ENCODE assay signal across 24 mouse cellular contexts in genomic region chr16:17041417-17041816, GRCm38 (mm10).
"Had no signal": no experiment of that assay in that cellular context is flagged by ENCODE, and none has a peak within 500 bp of the region (broad histone marks: within the 10 kb centered on the region; RNA-seq: fewer than 3 reads in every experiment).

No protein-coding gene starts in this region.

- H3K27ac ChIP-seq: embryonic facial prominence, embryonic 10.5 days; embryonic facial prominence, embryonic 12.5 days; embryonic facial prominence, embryonic 13.5 days; embryonic facial prominence, embryonic 15.5 days; forebrain, embryonic 10.5 days; forebrain, embryonic 12.5 days; forebrain, embryonic 13.5 days; forebrain, embryonic 15.5 days; gastrocnemius, adult 2 months; heart, adult 2 months had no signal

- DNase-seq: cerebellum, adult 8-10 months; cerebellum, adult 9-10 months; cerebellum, adult 9-11 months; cerebellum, postnatal 10 days; cerebellum, postnatal 14 days; cerebellum, postnatal 25 days; cerebellum, postnatal 36 days; embryo, embryonic 11 days; forebrain, postnatal 0 days; gastrocnemius, adult 2 months; gastrocnemius, postnatal 10 days; gastrocnemius, postnatal 14 days; gastrocnemius, postnatal 25 days; gastrocnemius, postnatal 36 days; heart, adult 2 months had no signal

- H3K4me3 ChIP-seq: embryonic facial prominence, embryonic 10.5 days; embryonic facial prominence, embryonic 12.5 days; embryonic facial prominence, embryonic 13.5 days; embryonic facial prominence, embryonic 15.5 days; erythroblast, embryonic 14.5 days; forebrain, embryonic 10.5 days; forebrain, embryonic 12.5 days; forebrain, embryonic 13.5 days; forebrain, embryonic 15.5 days; gastrocnemius, adult 2 months; heart, adult 2 months had no signal

- H3K9me3 ChIP-seq: embryonic facial prominence, embryonic 10.5 days; embryonic facial prominence, embryonic 12.5 days; embryonic facial prominence, embryonic 13.5 days; embryonic facial prominence, embryonic 15.5 days; forebrain, embryonic 10.5 days; forebrain, embryonic 12.5 days; forebrain, embryonic 13.5 days; forebrain, embryonic 15.5 days had no signal

- H3K4me1 ChIP-seq: embryonic facial prominence, embryonic 10.5 days; embryonic facial prominence, embryonic 12.5 days; embryonic facial prominence, embryonic 13.5 days; embryonic facial prominence, embryonic 15.5 days; forebrain, embryonic 10.5 days; forebrain, embryonic 12.5 days; forebrain, embryonic 13.5 days; forebrain, embryonic 15.5 days had no signal

- H3K27me3 ChIP-seq: embryonic facial prominence, embryonic 12.5 days; embryonic facial prominence, embryonic 13.5 days; embryonic facial prominence, embryonic 15.5 days; forebrain, embryonic 12.5 days; forebrain, embryonic 13.5 days; forebrain, embryonic 15.5 days had no signal

- H3K4me2 ChIP-seq: embryonic facial prominence, embryonic 12.5 days; embryonic facial prominence, embryonic 13.5 days; embryonic facial prominence, embryonic 15.5 days; forebrain, embryonic 12.5 days; forebrain, embryonic 13.5 days; forebrain, embryonic 15.5 days had no signal
